Comparison of ENCODE assay signal across 21 mouse cellular contexts in the genomic region with DNA sequence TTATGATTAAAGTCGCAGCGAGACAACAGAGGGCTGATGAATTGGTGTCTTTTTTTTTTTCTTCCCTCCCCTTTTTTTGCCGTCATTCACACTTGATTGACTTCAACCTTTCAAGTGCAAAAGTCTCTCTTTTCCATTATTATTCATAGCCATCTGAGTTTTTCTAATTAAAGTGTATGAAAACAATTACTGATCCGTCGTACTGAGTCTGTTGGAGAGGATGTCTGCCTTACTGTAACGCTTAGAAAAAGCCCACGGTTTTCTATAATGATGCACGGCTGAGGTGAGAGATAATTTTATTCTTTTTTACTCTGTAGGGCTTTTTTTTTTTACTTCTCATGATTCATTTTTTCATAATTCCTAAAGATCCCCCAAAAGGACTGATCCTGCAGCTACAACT.
DNase-seq lines count a peak whose midpoint lies in the region; ATAC-seq lines count a peak whose summit lies in the region.
"Had no signal": no experiment of that assay in that cellular context is flagged by ENCODE, and none has a peak within 500 bp of the region (broad histone marks: within the 10 kb centered on the region; RNA-seq: fewer than 3 reads in every experiment).

No protein-coding gene starts in this region.

- peaks cover 17% of the 10 kb centered on the region; the same call in 1 of the 2 replicates for H3K27me3 ChIP-seq in forebrain, embryonic 12.5 days
- peaks cover 33% of the 10 kb centered on the region for H3K27me3 ChIP-seq in forebrain, embryonic 10.5 days (ENCODE audit: poor library complexity, severe bottlenecking)
- H3K27me3 ChIP-seq in neural tube, embryonic 11.5 days (ENCODE audit: control insufficient read depth, insufficient read depth, low read length): no peaks in the 10 kb centered on the region
- no peaks in the 10 kb centered on the region for H3K27me3 ChIP-seq in midbrain, embryonic 14.5 days (ENCODE audit: control insufficient read depth, insufficient read depth, low read length)
- no peaks in the 10 kb centered on the region for H3K27me3 ChIP-seq in neural tube, embryonic 15.5 days (replicated peaks)
- peaks cover 34% of the 10 kb centered on the region for H3K27me3 ChIP-seq in liver, embryonic 12.5 days (replicated peaks)
- no peaks in the 10 kb centered on the region for H3K27me3 ChIP-seq in intestine, embryonic 15.5 days (replicated peaks)

- H3K9me3 ChIP-seq in forebrain, embryonic 12.5 days: no peaks in the 10 kb centered on the region; the same call in 1 of the 2 replicates
- peaks cover 35% of the 10 kb centered on the region for H3K9me3 ChIP-seq in forebrain, embryonic 10.5 days
- H3K9me3 ChIP-seq in neural tube, embryonic 11.5 days (ENCODE audit: control insufficient read depth, low read length): no peaks in the 10 kb centered on the region
- H3K9me3 ChIP-seq in midbrain, embryonic 14.5 days (ENCODE audit: control insufficient read depth, low read length): no peaks in the 10 kb centered on the region
- no peaks in the 10 kb centered on the region; the same call in 1 of the 2 replicates for H3K9me3 ChIP-seq in neural tube, embryonic 15.5 days (replicated peaks)
- 0 out of 2 replicates have a peak, but pooled peaks cover 8% of the 10 kb centered on the region for H3K9me3 ChIP-seq in liver, embryonic 12.5 days (replicated peaks)
- no peaks in the 10 kb centered on the region for H3K9me3 ChIP-seq in intestine, embryonic 15.5 days

- H3K9ac ChIP-seq in forebrain, embryonic 12.5 days: no peak overlapping the region
- no peak overlapping the region for H3K9ac ChIP-seq in neural tube, embryonic 11.5 days (ENCODE audit: low read length)
- no peak overlapping the region for H3K9ac ChIP-seq in midbrain, embryonic 14.5 days (replicated peaks; ENCODE audit: low read length)
- no peak overlapping the region for H3K9ac ChIP-seq in neural tube, embryonic 15.5 days (replicated peaks)
- H3K9ac ChIP-seq in liver, embryonic 12.5 days: no peak overlapping the region
- H3K9ac ChIP-seq in intestine, embryonic 15.5 days: no peak overlapping the region

- 34% methylated on average over 8 of the region's 8 CpGs for WGBS in forebrain, embryonic 12.5 days
- WGBS in forebrain, embryonic 10.5 days: 71% methylated on average over 8 of the region's 8 CpGs
- 74% methylated on average over 8 of the region's 8 CpGs for WGBS in neural tube, embryonic 11.5 days
- WGBS in midbrain, embryonic 14.5 days: 33% methylated on average over 8 of the region's 8 CpGs
- 39% methylated on average over 8 of the region's 8 CpGs for WGBS in neural tube, embryonic 15.5 days
- WGBS in liver, embryonic 12.5 days (ENCODE audit: insufficient replicate concordance): 73% methylated on average over 8 of the region's 8 CpGs
- 88% methylated on average over 8 of the region's 8 CpGs for WGBS in intestine, embryonic 15.5 days

- ATAC-seq in forebrain, embryonic 12.5 days (ENCODE audit: low FRiP score): no peak
- no peak for ATAC-seq in neural tube, embryonic 11.5 days (ENCODE audit: insufficient read depth, low FRiP score, low TSS enrichment)
- no peak for ATAC-seq in midbrain, embryonic 14.5 days (ENCODE audit: low FRiP score, low TSS enrichment)
- no peak for ATAC-seq in neural tube, embryonic 15.5 days (ENCODE audit: low FRiP score)
- no peak for ATAC-seq in liver, embryonic 12.5 days
- no peak for ATAC-seq in intestine, embryonic 15.5 days
- ATAC-seq: inflammation-experienced regulatory T-cells, adult 6 months had no signal

- H3K4me3 ChIP-seq in forebrain, embryonic 12.5 days (replicated peaks): no peak overlapping the region
- no peak overlapping the region for H3K4me3 ChIP-seq in forebrain, embryonic 10.5 days
- no peak overlapping the region for H3K4me3 ChIP-seq in neural tube, embryonic 11.5 days (ENCODE audit: low read depth, low read length)
- H3K4me3 ChIP-seq in midbrain, embryonic 14.5 days (replicated peaks; ENCODE audit: low read depth, low read length): no peak overlapping the region
- no peak overlapping the region for H3K4me3 ChIP-seq in neural tube, embryonic 15.5 days (replicated peaks)
- no peak overlapping the region for H3K4me3 ChIP-seq in liver, embryonic 12.5 days
- no peak overlapping the region for H3K4me3 ChIP-seq in intestine, embryonic 15.5 days (replicated peaks)
- H3K4me3 ChIP-seq: heart, adult 2 months; limb, embryonic 10.5 days had no signal

- peaks cover 49% of the 10 kb centered on the region for H3K4me1 ChIP-seq in forebrain, embryonic 12.5 days
- H3K4me1 ChIP-seq in forebrain, embryonic 10.5 days: peaks cover 51% of the 10 kb centered on the region
- peaks cover 5% of the 10 kb centered on the region; the same call in 1 of the 2 replicates for H3K4me1 ChIP-seq in neural tube, embryonic 11.5 days (ENCODE audit: control insufficient read depth, insufficient read depth, low read length)
- peaks cover 40% of the 10 kb centered on the region for H3K4me1 ChIP-seq in midbrain, embryonic 14.5 days (ENCODE audit: control insufficient read depth, insufficient read depth, low read length)
- H3K4me1 ChIP-seq in neural tube, embryonic 15.5 days: peaks cover 22% of the 10 kb centered on the region
- H3K4me1 ChIP-seq in liver, embryonic 12.5 days: no peaks in the 10 kb centered on the region
- no peaks in the 10 kb centered on the region for H3K4me1 ChIP-seq in intestine, embryonic 15.5 days (replicated peaks)

- DNase-seq in forebrain, embryonic 10.5 days (ENCODE audit: extremely low spot score, low spot score): no peak
- no peak for DNase-seq in neural tube, embryonic 11.5 days (ENCODE audit: low spot score)
- no peak for DNase-seq in neural tube, embryonic 10.5 days (ENCODE audit: extremely low spot score, low spot score)
- DNase-seq in midbrain, embryonic 14.5 days: peak; percentile 51
- DNase-seq: adrenal gland, postnatal 10 days; cerebellum, adult 8-10 months; gastrocnemius, postnatal 14 days; heart, adult 2 months; kidney, adult 2 months; layer of hippocampus, adult 9-11 months; liver; lung, postnatal 4 days; thymus, adult 18-20 months; thymus, postnatal 36 days had no signal

- no peak overlapping the region for H3K4me2 ChIP-seq in forebrain, embryonic 12.5 days
- no peak overlapping the region for H3K4me2 ChIP-seq in neural tube, embryonic 11.5 days (ENCODE audit: low read depth)
- H3K4me2 ChIP-seq in midbrain, embryonic 14.5 days (ENCODE audit: low read length): no peak overlapping the region
- H3K4me2 ChIP-seq in neural tube, embryonic 15.5 days: no peak overlapping the region
- no peak overlapping the region for H3K4me2 ChIP-seq in liver, embryonic 12.5 days
- H3K4me2 ChIP-seq in intestine, embryonic 15.5 days (replicated peaks): no peak overlapping the region

- H3K36me3 ChIP-seq in forebrain, embryonic 12.5 days (replicated peaks): peaks cover 47% of the 10 kb centered on the region
- peaks cover 67% of the 10 kb centered on the region for H3K36me3 ChIP-seq in forebrain, embryonic 10.5 days (replicated peaks)
- peaks cover 23% of the 10 kb centered on the region for H3K36me3 ChIP-seq in neural tube, embryonic 11.5 days (ENCODE audit: control insufficient read depth, insufficient read depth, low read length)
- H3K36me3 ChIP-seq in midbrain, embryonic 14.5 days (ENCODE audit: control insufficient read depth, insufficient read depth, low read length): peaks cover 40% of the 10 kb centered on the region
- H3K36me3 ChIP-seq in neural tube, embryonic 15.5 days: peaks cover 22% of the 10 kb centered on the region
- H3K36me3 ChIP-seq in liver, embryonic 12.5 days: peaks cover 22% of the 10 kb centered on the region
- peaks cover 23% of the 10 kb centered on the region for H3K36me3 ChIP-seq in intestine, embryonic 15.5 days

- H3K27ac ChIP-seq in forebrain, embryonic 12.5 days: peak overlapping the region; percentile 76; the same call in 1 of the 2 replicates
- H3K27ac ChIP-seq in forebrain, embryonic 10.5 days: no peak overlapping the region; the same call in 1 of the 2 replicates
- 0 out of 2 replicates have a peak overlapping the region, but pooled peaks have one; percentile 17 for H3K27ac ChIP-seq in neural tube, embryonic 11.5 days (ENCODE audit: low read depth, low read length)
- peak overlapping the region; percentile 85 for H3K27ac ChIP-seq in midbrain, embryonic 14.5 days (replicated peaks; ENCODE audit: low read depth, low read length)
- 0 out of 2 replicates have a peak overlapping the region, but pooled peaks have one; percentile 51 for H3K27ac ChIP-seq in neural tube, embryonic 15.5 days (replicated peaks)
- H3K27ac ChIP-seq in liver, embryonic 12.5 days: no peak overlapping the region
- no peak overlapping the region for H3K27ac ChIP-seq in intestine, embryonic 15.5 days
- H3K27ac ChIP-seq: heart, adult 2 months; kidney, postnatal 0 days had no signal

Comparison
In these comparisons a context has a peak if more than half of its experiments do, and no peak if none do; other contexts are left out.
1. H3K27ac ChIP-seq: peak in forebrain, embryonic 12.5 days (single experiment), neural tube, embryonic 11.5 days (single experiment), midbrain, embryonic 14.5 days (single experiment) and neural tube, embryonic 15.5 days (single experiment); none in forebrain, embryonic 10.5 days (single experiment), liver, embryonic 12.5 days (single experiment) and intestine, embryonic 15.5 days (single experiment).